Mouse (Mus musculus): ENCODE results near the gene Hoxa4. TPM values are rescaled to one million over a fixed set of nuclear protein-coding genes. Genes with fewer than 3 reads are reported as not detected.

Gene Hoxa4
- total RNA-seq, 1 experiment: 0.13 TPM

- no peak for TF ChIP-seq ZC3H11A (IDR thresholded peaks at IDR 0.05; ENCODE audit: borderline replicate concordance, low read depth, low read length)
- no peak for TF ChIP-seq CHD2 (IDR thresholded peaks at IDR 0.05; ENCODE audit: low read depth, low read length)
- no peak for TF ChIP-seq ZNF384 (IDR thresholded peaks at IDR 0.05; ENCODE audit: low read depth, low read length)
- no peak for TF ChIP-seq MAFK (IDR thresholded peaks at IDR 0.05; ENCODE audit: insufficient read depth, low read depth, low read length)
- no peak for TF ChIP-seq HCFC1 (IDR thresholded peaks at IDR 0.05; ENCODE audit: borderline replicate concordance, insufficient read depth, low read length)
- Histone ChIP-seq H3K9ac (ENCODE audit: insufficient read depth, low read depth, low read length, poor library complexity, severe bottlenecking) (no peak overlapping the region), H3K4me1 (ENCODE audit: control insufficient read depth in 2 of 2, insufficient read depth in 2 of 2, low read length in 2 of 2, poor library complexity in 1 of 2) (peaks cover 0 to 6% of the 10 kb centered on the region in 2 experiments; a peak in 1 of 4 replicates), H3K36me3 (ENCODE audit: control insufficient read depth, insufficient read depth, low read length, poor library complexity, severe bottlenecking) (no peaks in the 10 kb centered on the region), H3K27ac (ENCODE audit: insufficient read depth, low read depth, low read length, poor library complexity, severe bottlenecking) (no peak overlapping the region), H3K9me3 (ENCODE audit: control insufficient read depth, insufficient read depth, low read depth, low read length) (no peaks in the 10 kb centered on the region), H3K4me3 (ENCODE audit: insufficient read depth in 1 of 2, low read depth in 1 of 2, low read length in 2 of 2, poor library complexity in 1 of 2, severe bottlenecking in 1 of 2) (no peak overlapping the region)
- no peak for DNase-seq (ENCODE audit: low read depth, low spot score)
- in situ Hi-C loops (cut with MboI; ENCODE audit: low sequenced_read_pairs in 2 of 2, unreplicated experiment in 2 of 2): loop anchor here (10.0 kb wide), 3 partner anchors 56 to 994 kb away; partner anchors contain the start of genes Hoxa7 (in 2 of the 2) and Evx1 (in 1 of the 2)
Observed at GRCm38 (mm10) chr6:52168191-52169055, 23.1 kb downstream of the Hoxa4 start.

DNA sequence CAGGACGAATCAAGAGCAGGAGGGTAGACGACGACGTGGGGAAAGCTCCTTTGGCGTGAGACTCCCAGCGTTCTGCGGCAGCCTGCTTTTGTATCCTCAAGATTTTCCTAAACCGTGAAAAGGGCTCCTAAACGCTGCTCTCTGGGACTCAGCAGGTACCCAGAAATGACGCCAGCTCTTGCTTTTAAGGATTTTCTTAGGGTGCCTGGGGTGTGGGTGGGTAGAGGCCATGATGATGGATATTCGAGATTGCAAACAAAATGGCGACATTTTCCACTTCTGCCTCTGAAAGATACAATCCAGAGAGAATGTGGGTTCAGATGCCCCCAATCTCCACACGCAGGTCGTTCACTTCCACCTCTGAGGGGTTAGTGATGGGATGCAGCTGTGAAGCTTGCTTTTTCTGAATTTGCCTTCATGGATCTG, 23.8 kb downstream of the Hoxa4 start:
- Histone ChIP-seq H3K4me3 (ENCODE audit: insufficient read depth in 1 of 2, low read depth in 1 of 2, low read length in 2 of 2, poor library complexity in 1 of 2, severe bottlenecking in 1 of 2) (no peak overlapping the region), H3K36me3 (ENCODE audit: control insufficient read depth, insufficient read depth, low read length, poor library complexity, severe bottlenecking) (no peaks in the 10 kb centered on the region), H3K27ac (ENCODE audit: insufficient read depth, low read depth, low read length, poor library complexity, severe bottlenecking) (no peak overlapping the region), H3K4me1 (ENCODE audit: control insufficient read depth in 2 of 2, insufficient read depth in 2 of 2, low read length in 2 of 2, poor library complexity in 1 of 2) (peaks cover 0 to 9% of the 10 kb centered on the region in 2 experiments; a peak in 1 of 4 replicates), H3K9me3 (ENCODE audit: control insufficient read depth, insufficient read depth, low read depth, low read length) (no peaks in the 10 kb centered on the region), H3K9ac (ENCODE audit: insufficient read depth, low read depth, low read length, poor library complexity, severe bottlenecking) (no peak overlapping the region)
- DNase-seq (ENCODE audit: low read depth, low spot score): no peak
- in situ Hi-C loops (cut with MboI; ENCODE audit: low sequenced_read_pairs in 2 of 2, unreplicated experiment in 2 of 2): loop anchor here (10.0 kb wide), 3 partner anchors 57 to 993 kb away; partner anchors contain the start of genes Hoxa7 (in 2 of the 2) and Evx1 (in 1 of the 2)
- TF ChIP-seq ZC3H11A (IDR thresholded peaks at IDR 0.05; ENCODE audit: borderline replicate concordance, low read depth, low read length): no peak
- TF ChIP-seq HCFC1 (IDR thresholded peaks at IDR 0.05; ENCODE audit: borderline replicate concordance, insufficient read depth, low read length): no peak
- no peak for TF ChIP-seq MAFK (IDR thresholded peaks at IDR 0.05; ENCODE audit: insufficient read depth, low read depth, low read length)
- TF ChIP-seq ZNF384 (IDR thresholded peaks at IDR 0.05; ENCODE audit: low read depth, low read length): no peak
- TF ChIP-seq CHD2 (IDR thresholded peaks at IDR 0.05; ENCODE audit: low read depth, low read length): no peak

- in situ Hi-C loops (cut with MboI; ENCODE audit: low sequenced_read_pairs in 2 of 2, unreplicated experiment in 2 of 2): loop anchor here (10.0 kb wide), 3 partner anchors 58 to 992 kb away; partner anchors contain the start of genes Hoxa7 (in 2 of the 2) and Evx1 (in 1 of the 2)
- Histone ChIP-seq H3K9me3 (ENCODE audit: control insufficient read depth, insufficient read depth, low read depth, low read length) (no peaks in the 10 kb centered on the region), H3K4me1 (ENCODE audit: control insufficient read depth in 2 of 2, insufficient read depth in 2 of 2, low read length in 2 of 2, poor library complexity in 1 of 2) (peaks cover 0 to 9% of the 10 kb centered on the region in 2 experiments; a peak in 1 of 4 replicates), H3K9ac (ENCODE audit: insufficient read depth, low read depth, low read length, poor library complexity, severe bottlenecking) (no peak overlapping the region), H3K36me3 (ENCODE audit: control insufficient read depth, insufficient read depth, low read length, poor library complexity, severe bottlenecking) (no peaks in the 10 kb centered on the region), H3K4me3 (ENCODE audit: insufficient read depth in 1 of 2, low read depth in 1 of 2, low read length in 2 of 2, poor library complexity in 1 of 2, severe bottlenecking in 1 of 2) (no peak overlapping the region), H3K27ac (ENCODE audit: insufficient read depth, low read depth, low read length, poor library complexity, severe bottlenecking) (no peak overlapping the region)
- TF ChIP-seq CHD2 (IDR thresholded peaks at IDR 0.05; ENCODE audit: low read depth, low read length) (no peak), ZC3H11A (IDR thresholded peaks at IDR 0.05; ENCODE audit: borderline replicate concordance, low read depth, low read length) (no peak), ZNF384 (IDR thresholded peaks at IDR 0.05; ENCODE audit: low read depth, low read length) (no peak), MAFK (IDR thresholded peaks at IDR 0.05; ENCODE audit: insufficient read depth, low read depth, low read length) (no peak), HCFC1 (IDR thresholded peaks at IDR 0.05; ENCODE audit: borderline replicate concordance, insufficient read depth, low read length) (no peak)
- DNase-seq (ENCODE audit: low read depth, low spot score): no peak
Observed at GRCm38 (mm10) chr6:52167176-52167575, 24.4 kb downstream of the Hoxa4 start.

DNA sequence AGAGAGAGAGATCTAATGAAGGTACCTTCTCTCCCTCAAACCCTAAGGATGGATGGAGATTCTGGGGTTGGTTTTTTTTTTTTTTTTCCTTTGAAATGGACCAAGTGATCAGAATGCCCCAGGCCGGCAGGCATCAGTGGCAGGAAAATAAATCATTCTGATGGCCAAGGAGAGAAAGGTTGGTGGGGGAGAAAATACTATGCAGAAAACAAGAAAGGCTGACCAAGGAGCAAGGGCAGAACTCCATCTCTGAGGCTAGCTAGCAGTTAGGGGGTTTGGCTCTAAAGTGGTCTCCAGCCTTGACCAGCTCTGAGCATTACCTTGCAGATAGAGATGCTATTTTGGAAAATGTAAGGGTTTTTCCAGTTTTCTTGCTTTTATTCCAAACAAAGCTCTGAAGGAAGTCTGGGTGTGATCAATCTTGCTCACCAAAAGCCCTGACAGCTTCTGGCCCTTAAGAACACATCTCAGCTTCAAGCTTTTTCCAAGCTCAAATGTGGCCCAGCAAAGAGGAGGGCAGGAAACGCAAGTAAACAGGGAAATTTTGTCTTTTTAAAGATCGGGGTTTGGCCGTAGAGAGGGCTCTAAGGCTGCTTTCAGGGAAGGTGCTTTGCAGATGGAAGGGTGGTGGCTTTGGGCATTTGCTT, 25.0 kb downstream of the Hoxa4 start:
- Histone ChIP-seq H3K27ac (ENCODE audit: insufficient read depth, low read depth, low read length, poor library complexity, severe bottlenecking) (no peak overlapping the region), H3K9ac (ENCODE audit: insufficient read depth, low read depth, low read length, poor library complexity, severe bottlenecking) (no peak overlapping the region), H3K4me1 (ENCODE audit: control insufficient read depth in 2 of 2, insufficient read depth in 2 of 2, low read length in 2 of 2, poor library complexity in 1 of 2) (peaks cover 0 to 9% of the 10 kb centered on the region in 2 experiments; a peak in 1 of 4 replicates), H3K9me3 (ENCODE audit: control insufficient read depth, insufficient read depth, low read depth, low read length) (no peaks in the 10 kb centered on the region), H3K4me3 (ENCODE audit: insufficient read depth in 1 of 2, low read depth in 1 of 2, low read length in 2 of 2, poor library complexity in 1 of 2, severe bottlenecking in 1 of 2) (no peak overlapping the region), H3K36me3 (ENCODE audit: control insufficient read depth, insufficient read depth, low read length, poor library complexity, severe bottlenecking) (no peaks in the 10 kb centered on the region)
- in situ Hi-C loops (cut with MboI; ENCODE audit: low sequenced_read_pairs in 2 of 2, unreplicated experiment in 2 of 2): loop anchor here (10.0 kb wide), 3 partner anchors 58 to 992 kb away; partner anchors contain the start of genes Hoxa7 (in 2 of the 2) and Evx1 (in 1 of the 2)
- TF ChIP-seq ZC3H11A (IDR thresholded peaks at IDR 0.05; ENCODE audit: borderline replicate concordance, low read depth, low read length) (no peak), HCFC1 (IDR thresholded peaks at IDR 0.05; ENCODE audit: borderline replicate concordance, insufficient read depth, low read length) (no peak), ZNF384 (IDR thresholded peaks at IDR 0.05; ENCODE audit: low read depth, low read length) (no peak), CHD2 (IDR thresholded peaks at IDR 0.05; ENCODE audit: low read depth, low read length) (no peak), MAFK (IDR thresholded peaks at IDR 0.05; ENCODE audit: insufficient read depth, low read depth, low read length) (no peak)
- DNase-seq (ENCODE audit: low read depth, low spot score): no peak
